Mouse (Mus musculus): ENCODE measurements at regions not wholly inside any gene's neighbourhood (a gene's known extent, or its start where the extent isn't known, plus 50 kb on each side); places are given as distances from the start of the nearest gene placed in this dataset.

- CTCF ChIA-PET, result no interaction called here
Measured at GRCm38 (mm10) chr2:113959025-113959767, 54.2 kb downstream of the Gjd2 start.

GRCm38 (mm10) chr2:113952480-113952879, 60.9 kb downstream of the Gjd2 start:
- CTCF ChIA-PET, result no interaction called here

- CTCF ChIA-PET, result no interaction called here
Measured at GRCm38 (mm10) chr2:113949296-113949990, 64.0 kb downstream of the Gjd2 start.

GRCm38 (mm10) chr2:113931689-113932088, 81.7 kb downstream of the Gjd2 start:
- CTCF ChIA-PET, result no interaction called here

- CTCF ChIA-PET, result no interaction called here
Measured at GRCm38 (mm10) chr2:113930948-113931347, 82.5 kb downstream of the Gjd2 start.

- CTCF ChIA-PET, result no interaction called here
Measured at GRCm38 (mm10) chr2:113929650-113930049, 81.2 kb upstream of the Arhgap11a start.

- CTCF ChIA-PET, result no interaction called here
Measured at GRCm38 (mm10) chr2:113924138-113924537, 75.7 kb upstream of the Arhgap11a start.

- CTCF ChIA-PET, result interaction anchor here (0.7 kb wide), 1 partner anchor 16 kb away, joined by 4 read pairs; no protein-coding TSS in a partner anchor
Measured at GRCm38 (mm10) chr2:113918913-113919312, 70.5 kb upstream of the Arhgap11a start.

- CTCF ChIA-PET, result no interaction called here
Measured at GRCm38 (mm10) chr2:113914248-113914647, 65.8 kb upstream of the Arhgap11a start.

- CTCF ChIA-PET, result no interaction called here
Measured at GRCm38 (mm10) chr2:113911188-113911587, 62.7 kb upstream of the Arhgap11a start.

GRCm38 (mm10) chr2:113909502-113909901, 61.0 kb upstream of the Arhgap11a start:
- CTCF ChIA-PET, result no interaction called here

- CTCF ChIA-PET, result no interaction called here
Measured at GRCm38 (mm10) chr2:113908636-113909035, 60.2 kb upstream of the Arhgap11a start.

GRCm38 (mm10) chr2:113904414-113904813, 56.0 kb upstream of the Arhgap11a start:
- CTCF ChIA-PET, result no interaction called here

GRCm38 (mm10) chr2:113903865-113904264, 55.4 kb upstream of the Arhgap11a start:
- CTCF ChIA-PET, result no interaction called here

- CTCF ChIA-PET, result no interaction called here
Measured at GRCm38 (mm10) chr2:113903006-113903545, 54.6 kb upstream of the Arhgap11a start.

GRCm38 (mm10) chr2:113902406-113902805, 53.9 kb upstream of the Arhgap11a start:
- CTCF ChIA-PET, result no interaction called here

GRCm38 (mm10) chr2:113900496-113900895, 52.0 kb upstream of the Arhgap11a start:
- CTCF ChIA-PET, result no interaction called here

GRCm38 (mm10) chr2:113898747-113899146, 50.3 kb upstream of the Arhgap11a start:
- CTCF ChIA-PET, result no interaction called here

Measured in spleen, embryonic (tissue).